Mouse (Mus musculus): ENCODE measurements around the gene Slc43a3. TPM values are rescaled to one million over a fixed set of nuclear protein-coding genes. Genes with fewer than 3 reads are reported as not detected.
"Not testable (repeated sequence)": the region's sequence is repeated elsewhere in the genome, so short reads cannot be mapped to it uniquely, and the experiment has no call there.

The Slc43a3 gene
- 29.5 and 30.8 TPM in 2 replicates for polyA plus RNA-seq (2016; fragmentation: Nextera tagmentation; extraction: Ambion mirVana)

- peak within 1 kb of the TSS; percentile 85 for H3K27ac ChIP-seq (replicated peaks)
- peaks cover 19% of the 10 kb centered on the region; the same call in 1 of the 2 replicates for H3K36me3 ChIP-seq (replicated peaks)
- H3K4me1 ChIP-seq: peaks cover 20% of the 10 kb centered on the region
- DNase-seq (ENCODE audit: low spot score): peak; percentile 88
- no peaks in the 10 kb centered on the region for H3K9me3 ChIP-seq
- H3K27me3 ChIP-seq (replicated peaks; ENCODE audit: low read depth, poor library complexity, severe bottlenecking): no peaks in the 10 kb centered on the region
- H3K4me3 ChIP-seq: peak within 1 kb of the TSS; percentile 56
- 21% methylated on average over 38 of the region's 38 CpGs for WGBS
These were observed at the start of gene Slc43a3 for GRCm38 (mm10) chr2:84936474-84937429. Gene Slc43a3, plus strand, starts transcription at chr2:84936579.

GRCm38 (mm10) chr2:84886821-84887281 lies 49.5 kb upstream of the Slc43a3 start:
- H3K4me1 ChIP-seq: peaks cover 74% of the 10 kb centered on the region
- peaks cover 95% of the 10 kb centered on the region for H3K27me3 ChIP-seq (replicated peaks; ENCODE audit: low read depth, poor library complexity, severe bottlenecking)
- peak overlapping the region; percentile 67 for H3K4me3 ChIP-seq
- H3K27ac ChIP-seq (replicated peaks): peak overlapping the region; percentile 26
- no peaks in the 10 kb centered on the region for H3K9me3 ChIP-seq
- WGBS: 0% methylated on average over 39 of the region's 39 CpGs
- no peaks in the 10 kb centered on the region for H3K36me3 ChIP-seq (replicated peaks)
- peak; percentile 81 for DNase-seq (ENCODE audit: low spot score)

GRCm38 (mm10) chr2:84887411-84888271 lies 48.7 kb upstream of the Slc43a3 start:
- no peaks in the 10 kb centered on the region for H3K36me3 ChIP-seq (replicated peaks)
- H3K4me1 ChIP-seq: peaks cover 68% of the 10 kb centered on the region
- H3K27ac ChIP-seq (replicated peaks): no peak overlapping the region
- peak; percentile 61 for DNase-seq (ENCODE audit: low spot score)
- H3K27me3 ChIP-seq (replicated peaks; ENCODE audit: low read depth, poor library complexity, severe bottlenecking): peaks cover 90% of the 10 kb centered on the region
- no peaks in the 10 kb centered on the region for H3K9me3 ChIP-seq
- H3K4me3 ChIP-seq: peak overlapping the region; percentile 67
- WGBS: under 1% methylated on average over 58 of the region's 58 CpGs

GRCm38 (mm10) chr2:84888657-84889315 lies 47.6 kb upstream of the Slc43a3 start:
- WGBS: 2% methylated on average over 28 of the region's 28 CpGs
- DNase-seq (ENCODE audit: low spot score): peak; percentile 83
- H3K4me3 ChIP-seq: peak overlapping the region; percentile 67
- 0 out of 2 replicates have a peak overlapping the region, but pooled peaks have one; percentile 19 for H3K27ac ChIP-seq (replicated peaks)
- no peaks in the 10 kb centered on the region for H3K36me3 ChIP-seq (replicated peaks)
- H3K27me3 ChIP-seq (replicated peaks; ENCODE audit: low read depth, poor library complexity, severe bottlenecking): peaks cover 88% of the 10 kb centered on the region
- peaks cover 56% of the 10 kb centered on the region for H3K4me1 ChIP-seq
- no peaks in the 10 kb centered on the region for H3K9me3 ChIP-seq

- Histone ChIP-seq H3K4me1 (peaks cover 49% of the 10 kb centered on the region), H3K36me3 (replicated peaks) (no peaks in the 10 kb centered on the region), H3K27me3 (replicated peaks; ENCODE audit: low read depth, poor library complexity, severe bottlenecking) (peaks cover 81% of the 10 kb centered on the region), H3K27ac (replicated peaks) (no peak overlapping the region), H3K9me3 (no peaks in the 10 kb centered on the region), H3K4me3 (peak overlapping the region; percentile 67)
- DNase-seq (ENCODE audit: low spot score): peak; percentile 40
- 12% methylated on average over 14 of the region's 14 CpGs for WGBS
These were observed 46.9 kb upstream of the Slc43a3 start for GRCm38 (mm10) chr2:84889316-84890044.

GRCm38 (mm10) chr2:84890045-84890340 lies 46.4 kb upstream of the Slc43a3 start:
- 3% methylated on average over 5 of the region's 5 CpGs for WGBS

GRCm38 (mm10) chr2:84893359-84893758 lies 43.0 kb upstream of the Slc43a3 start:
- Histone ChIP-seq H3K4me1 (peaks cover 13% of the 10 kb centered on the region), H3K27me3 (replicated peaks; ENCODE audit: low read depth, poor library complexity, severe bottlenecking) (peaks cover 42% of the 10 kb centered on the region), H3K4me3 (no peak overlapping the region), H3K27ac (replicated peaks) (no peak overlapping the region), H3K9me3 (no peaks in the 10 kb centered on the region), H3K36me3 (replicated peaks) (no peaks in the 10 kb centered on the region)
- no peak for DNase-seq (ENCODE audit: low spot score)
- WGBS: 61% methylated on average over 6 of the region's 6 CpGs

More at GRCm38 (mm10) chr2:84890045-84890340, 46.4 kb upstream of the Slc43a3 start:
- Histone ChIP-seq H3K4me1 (peaks cover 44% of the 10 kb centered on the region), H3K27me3 (replicated peaks; ENCODE audit: low read depth, poor library complexity, severe bottlenecking) (peaks cover 76% of the 10 kb centered on the region), H3K4me3 (no peak overlapping the region), H3K9me3 (no peaks in the 10 kb centered on the region), H3K36me3 (replicated peaks) (no peaks in the 10 kb centered on the region), H3K27ac (replicated peaks) (no peak overlapping the region)
- DNase-seq (ENCODE audit: low spot score): peak; percentile 82

GRCm38 (mm10) chr2:84895495-84896198 lies 40.7 kb upstream of the Slc43a3 start:
- no peaks in the 10 kb centered on the region for H3K4me1 ChIP-seq
- H3K9me3 ChIP-seq: no peaks in the 10 kb centered on the region
- peaks cover 24% of the 10 kb centered on the region for H3K27me3 ChIP-seq (replicated peaks; ENCODE audit: low read depth, poor library complexity, severe bottlenecking)
- 75% methylated on average over 4 of the region's 4 CpGs for WGBS
- no peak overlapping the region for H3K27ac ChIP-seq (replicated peaks)
- no peak for DNase-seq (ENCODE audit: low spot score)
- H3K4me3 ChIP-seq: no peak overlapping the region
- no peaks in the 10 kb centered on the region for H3K36me3 ChIP-seq (replicated peaks)

GRCm38 (mm10) chr2:84896686-84897085 lies 39.7 kb upstream of the Slc43a3 start:
- H3K9me3 ChIP-seq; H3K36me3 ChIP-seq (replicated peaks); H3K27ac ChIP-seq (replicated peaks); H3K4me3 ChIP-seq; H3K4me1 ChIP-seq; DNase-seq (ENCODE audit: low spot score): not testable (repeated sequence)
- WGBS: 91% methylated on average over 6 of the region's 6 CpGs
- H3K27me3 ChIP-seq (replicated peaks; ENCODE audit: low read depth, poor library complexity, severe bottlenecking): peaks cover 15% of the 10 kb centered on the region; the same call in 1 of the 2 replicates

GRCm38 (mm10) chr2:84912722-84913121 lies 23.7 kb upstream of the Slc43a3 start:
- DNase-seq (ENCODE audit: low spot score): no peak
- H3K27me3 ChIP-seq (replicated peaks; ENCODE audit: low read depth, poor library complexity, severe bottlenecking): no peaks in the 10 kb centered on the region
- no peaks in the 10 kb centered on the region for H3K36me3 ChIP-seq (replicated peaks)
- no peak overlapping the region for H3K4me3 ChIP-seq
- 59% methylated on average over 3 of the region's 3 CpGs for WGBS
- 0 out of 2 replicates have a peak, but pooled peaks cover 4% of the 10 kb centered on the region for H3K4me1 ChIP-seq
- H3K27ac ChIP-seq (replicated peaks): no peak overlapping the region
- no peaks in the 10 kb centered on the region for H3K9me3 ChIP-seq

GRCm38 (mm10) chr2:84913881-84914280 lies 22.5 kb upstream of the Slc43a3 start:
- no peak overlapping the region for H3K4me3 ChIP-seq
- 80% methylated on average over 5 of the region's 5 CpGs for WGBS
- H3K27ac ChIP-seq (replicated peaks): no peak overlapping the region
- H3K36me3 ChIP-seq (replicated peaks): no peaks in the 10 kb centered on the region
- H3K4me1 ChIP-seq: 0 out of 2 replicates have a peak, but pooled peaks cover 4% of the 10 kb centered on the region
- H3K27me3 ChIP-seq (replicated peaks; ENCODE audit: low read depth, poor library complexity, severe bottlenecking): no peaks in the 10 kb centered on the region
- no peak for DNase-seq (ENCODE audit: low spot score)
- no peaks in the 10 kb centered on the region for H3K9me3 ChIP-seq
